Comparison of ENCODE assay signal across 10 mouse cellular contexts in genomic region chr12:25865063-25865462, GRCm38 (mm10).
DNase-seq lines count a peak whose midpoint lies in the region; ATAC-seq and TF ChIP-seq lines count a peak whose summit lies in the region.
"Had no signal": no experiment of that assay in that cellular context is flagged by ENCODE, and none has a peak within 500 bp of the region (broad histone marks: within the 10 kb centered on the region; RNA-seq: fewer than 3 reads in every experiment).

No protein-coding gene starts in this region.

- intact Hi-C loops in gastrocnemius, postnatal 14 days (cut with DNase I; ENCODE audit: low total_unique reads) = loop anchor here (10.0 kb wide), 2 partner anchors 200 to 360 kb away; no protein-coding TSS in a partner anchor

- WGBS in hindbrain, postnatal 0 days = 55% methylated on average over 3 of the region's 3 CpGs
- 87% methylated on average over 3 of the region's 3 CpGs for WGBS in hindbrain, embryonic 12.5 days
- 96% methylated on average over 3 of the region's 3 CpGs for WGBS in thymus, adult 2 months

- no peak for TF ChIP-seq POLR2A in thymus, adult 2 months (IDR thresholded peaks at IDR 0.05; ENCODE audit: control insufficient read depth, extremely low read depth, insufficient read depth, low read length, poor library complexity)

- H3K9me3 ChIP-seq in hindbrain, postnatal 0 days (ENCODE audit: low read length) = no peaks in the 10 kb centered on the region
- H3K9me3 ChIP-seq in hindbrain, embryonic 12.5 days (replicated peaks) = no peaks in the 10 kb centered on the region
- H3K9me3 ChIP-seq: limb, embryonic 15.5 days had no signal

- H3K36me3 ChIP-seq in hindbrain, postnatal 0 days (ENCODE audit: insufficient read depth, low read length) = no peaks in the 10 kb centered on the region
- no peaks in the 10 kb centered on the region for H3K36me3 ChIP-seq in hindbrain, embryonic 12.5 days
- no peaks in the 10 kb centered on the region for H3K36me3 ChIP-seq in thymus, adult 2 months (ENCODE audit: control insufficient read depth, insufficient read depth, low read length)
- H3K36me3 ChIP-seq: limb, embryonic 15.5 days had no signal

- H3K9ac ChIP-seq in hindbrain, postnatal 0 days (replicated peaks; ENCODE audit: low read length) = no peak overlapping the region
- H3K9ac ChIP-seq in hindbrain, embryonic 12.5 days = no peak overlapping the region
- H3K9ac ChIP-seq: limb, embryonic 15.5 days had no signal

- H3K4me3 ChIP-seq in hindbrain, postnatal 0 days (ENCODE audit: low read length) = no peak overlapping the region
- no peak overlapping the region for H3K4me3 ChIP-seq in hindbrain, embryonic 12.5 days
- no peak overlapping the region for H3K4me3 ChIP-seq in thymus, adult 2 months (ENCODE audit: control insufficient read depth, insufficient read depth, low read length)
- H3K4me3 ChIP-seq: layer of hippocampus, adult 2 months; limb, embryonic 15.5 days had no signal

- peak; percentile 86 for DNase-seq in hindbrain, postnatal 0 days (ENCODE audit: low spot score)
- peak; percentile 8 to 13 for DNase-seq in adrenal gland, postnatal 36 days
- DNase-seq in cerebellum, adult 18-20 months = peak; percentile 45 to 55
- peak; percentile 15 for DNase-seq in gastrocnemius, postnatal 14 days
- no peak for DNase-seq in testis, postnatal 10 days (ENCODE audit: low spot score)
- no peak for DNase-seq in thymus, adult 2 months

- H3K4me1 ChIP-seq in hindbrain, postnatal 0 days (ENCODE audit: insufficient read depth, low read length) = no peaks in the 10 kb centered on the region
- no peaks in the 10 kb centered on the region for H3K4me1 ChIP-seq in hindbrain, embryonic 12.5 days
- H3K4me1 ChIP-seq in thymus, adult 2 months (replicated peaks; ENCODE audit: control insufficient read depth, insufficient read depth, low read length) = 0 out of 2 replicates have a peak, but pooled peaks cover 4% of the 10 kb centered on the region
- H3K4me1 ChIP-seq: limb, embryonic 15.5 days had no signal

- peak; percentile 88 for ATAC-seq in hindbrain, postnatal 0 days
- ATAC-seq in hindbrain, embryonic 12.5 days (ENCODE audit: low FRiP score) = no peak

- no peak overlapping the region for H3K4me2 ChIP-seq in hindbrain, postnatal 0 days (ENCODE audit: low read depth, low read length)
- H3K4me2 ChIP-seq in hindbrain, embryonic 12.5 days (replicated peaks) = no peak overlapping the region
- H3K4me2 ChIP-seq: limb, embryonic 15.5 days had no signal

- 0 out of 2 replicates have a peak overlapping the region, but pooled peaks have one; percentile 8 for H3K27ac ChIP-seq in hindbrain, postnatal 0 days
- H3K27ac ChIP-seq in hindbrain, embryonic 12.5 days = no peak overlapping the region
- no peak overlapping the region for H3K27ac ChIP-seq in thymus, adult 2 months (ENCODE audit: control insufficient read depth, insufficient read depth, low read length)
- H3K27ac ChIP-seq: layer of hippocampus, adult 2 months; limb, embryonic 15.5 days; macrophage had no signal

- H3K27me3 ChIP-seq in hindbrain, postnatal 0 days (ENCODE audit: insufficient read depth, low read length) = no peaks in the 10 kb centered on the region
- no peaks in the 10 kb centered on the region for H3K27me3 ChIP-seq in hindbrain, embryonic 12.5 days
- H3K27me3 ChIP-seq in thymus, adult 2 months (ENCODE audit: control insufficient read depth, insufficient read depth, low read length) = no peaks in the 10 kb centered on the region
- H3K27me3 ChIP-seq: limb, embryonic 15.5 days had no signal

- TF ChIP-seq CTCF in hindbrain, postnatal 0 days (IDR thresholded peaks at IDR 0.05; ENCODE audit: low read depth) = no peak
- no peak for TF ChIP-seq CTCF in thymus, adult 2 months (IDR thresholded peaks at IDR 0.05; ENCODE audit: borderline replicate concordance, control insufficient read depth, extremely low read depth, insufficient read depth, low read length, poor library complexity)

Comparison
In these comparisons a context has a peak if more than half of its experiments do, and no peak if none do; other contexts are left out.
1. DNase-seq: peak in hindbrain, postnatal 0 days (single experiment), adrenal gland, postnatal 36 days (2 of 2), cerebellum, adult 18-20 months (2 of 2) and gastrocnemius, postnatal 14 days (single experiment); none in testis, postnatal 10 days (single experiment) and thymus, adult 2 months (single experiment).